Comparison of ENCODE assay signal across 22 mouse cellular contexts in genomic region chr6:6260917-6261316, GRCm38 (mm10). TPM values are rescaled to one million over a fixed set of nuclear protein-coding genes. Genes with fewer than 3 reads are reported as not detected.
DNase-seq lines count a peak whose midpoint lies in the region; ATAC-seq and TF ChIP-seq lines count a peak whose summit lies in the region.
"Had no signal": no experiment of that assay in that cellular context is flagged by ENCODE, and none has a peak within 500 bp of the region (broad histone marks: within the 10 kb centered on the region; RNA-seq: fewer than 3 reads in every experiment).

No protein-coding gene starts in this region.

- H3K27me3 ChIP-seq in kidney, postnatal 0 days (ENCODE audit: insufficient read depth, low read length), result no peaks in the 10 kb centered on the region
- no peaks in the 10 kb centered on the region for H3K27me3 ChIP-seq in embryonic facial prominence, embryonic 14.5 days (replicated peaks; ENCODE audit: control insufficient read depth, insufficient read depth, low read length)
- H3K27me3 ChIP-seq in limb, embryonic 12.5 days, result no peaks in the 10 kb centered on the region
- H3K27me3 ChIP-seq: hindbrain, embryonic 12.5 days; neural tube, embryonic 15.5 days; stomach, embryonic 15.5 days had no signal

- peak; percentile 24 for DNase-seq in kidney, postnatal 0 days (ENCODE audit: low spot score)
- no peak for DNase-seq in kidney, adult 18-20 months
- peak; percentile 74 for DNase-seq in embryonic facial prominence, embryonic 14.5 days (ENCODE audit: low spot score)
- DNase-seq in left cerebral cortex, postnatal 4 days, result no peak
- no peak for DNase-seq in heart, adult 11 months
- no peak for DNase-seq in B cell, adult 2 months
- DNase-seq: adrenal gland, postnatal 10 days; cerebellum, adult 8-10 months; gastrocnemius, postnatal 10 days; heart, adult 18-20 months; kidney, postnatal 14 days; right cerebral cortex, adult 18-20 months; right cerebral cortex, postnatal 4 days; thymus, postnatal 36 days had no signal

- ATAC-seq in kidney, postnatal 0 days (replicated peaks; ENCODE audit: low FRiP score, low read depth), result 0 out of 2 replicates have a peak, but pooled peaks have one; percentile 25
- peak; percentile 53 for ATAC-seq in embryonic facial prominence, embryonic 14.5 days (ENCODE audit: low read depth)
- ATAC-seq in limb, embryonic 12.5 days (ENCODE audit: insufficient number of reproducible peaks, insufficient read depth, low FRiP score, low TSS enrichment, low read depth), result peak; percentile 76
- ATAC-seq: forebrain, embryonic 14.5 days; intestine, postnatal 0 days had no signal

- H3K4me3 ChIP-seq in kidney, postnatal 0 days (replicated peaks; ENCODE audit: low read depth, low read length), result no peak overlapping the region
- H3K4me3 ChIP-seq in embryonic facial prominence, embryonic 14.5 days (ENCODE audit: low read depth, low read length), result no peak overlapping the region
- H3K4me3 ChIP-seq in limb, embryonic 12.5 days (replicated peaks), result no peak overlapping the region
- H3K4me3 ChIP-seq: erythroblast, embryonic 14.5 days; hindbrain, embryonic 12.5 days; neural tube, embryonic 15.5 days; stomach, embryonic 15.5 days had no signal

- no peaks in the 10 kb centered on the region for H3K9me3 ChIP-seq in kidney, postnatal 0 days (replicated peaks; ENCODE audit: low read length)
- no peaks in the 10 kb centered on the region for H3K9me3 ChIP-seq in embryonic facial prominence, embryonic 14.5 days (ENCODE audit: control insufficient read depth, low read length)
- H3K9me3 ChIP-seq in limb, embryonic 12.5 days, result no peaks in the 10 kb centered on the region
- H3K9me3 ChIP-seq: hindbrain, embryonic 12.5 days; neural tube, embryonic 15.5 days; stomach, embryonic 15.5 days had no signal

- no peaks in the 10 kb centered on the region for H3K4me1 ChIP-seq in kidney, postnatal 0 days (replicated peaks; ENCODE audit: insufficient read depth, low read length)
- no peaks in the 10 kb centered on the region for H3K4me1 ChIP-seq in embryonic facial prominence, embryonic 14.5 days (ENCODE audit: control insufficient read depth, insufficient read depth, low read length)
- H3K4me1 ChIP-seq in limb, embryonic 12.5 days (replicated peaks), result peaks cover 11% of the 10 kb centered on the region; the same call in 1 of the 2 replicates
- H3K4me1 ChIP-seq: hindbrain, embryonic 12.5 days; neural tube, embryonic 15.5 days; stomach, embryonic 15.5 days had no signal

- intact Hi-C loops in left cerebral cortex, postnatal 4 days (cut with DNase I), result no loop called here

- WGBS in kidney, postnatal 0 days, result 29% methylated on average over 4 of the region's 4 CpGs
- WGBS in embryonic facial prominence, embryonic 14.5 days, result 24% methylated on average over 4 of the region's 4 CpGs
- 20% methylated on average over 4 of the region's 4 CpGs for WGBS in limb, embryonic 12.5 days

- TF ChIP-seq CTCF in kidney, postnatal 0 days (IDR thresholded peaks at IDR 0.05; ENCODE audit: low read depth), result no peak

- no peak overlapping the region for H3K27ac ChIP-seq in kidney, postnatal 0 days
- no peak overlapping the region; the same call in 1 of the 2 replicates for H3K27ac ChIP-seq in embryonic facial prominence, embryonic 14.5 days (replicated peaks; ENCODE audit: low read depth, low read length)
- peak overlapping the region; percentile 57; the same call in 1 of the 2 replicates for H3K27ac ChIP-seq in limb, embryonic 12.5 days
- H3K27ac ChIP-seq: hindbrain, embryonic 12.5 days; neural tube, embryonic 15.5 days; stomach, embryonic 15.5 days had no signal

- no peak overlapping the region for H3K9ac ChIP-seq in kidney, postnatal 0 days (ENCODE audit: low read depth, low read length)
- no peak overlapping the region for H3K9ac ChIP-seq in embryonic facial prominence, embryonic 14.5 days (ENCODE audit: low read depth, low read length)
- H3K9ac ChIP-seq in limb, embryonic 12.5 days (replicated peaks), result no peak overlapping the region
- H3K9ac ChIP-seq: hindbrain, embryonic 12.5 days; neural tube, embryonic 15.5 days; stomach, embryonic 15.5 days had no signal

- H3K4me2 ChIP-seq in kidney, postnatal 0 days (ENCODE audit: low read length), result no peak overlapping the region
- no peak overlapping the region for H3K4me2 ChIP-seq in embryonic facial prominence, embryonic 14.5 days (ENCODE audit: low read depth, low read length)
- H3K4me2 ChIP-seq in limb, embryonic 12.5 days, result no peak overlapping the region
- H3K4me2 ChIP-seq: hindbrain, embryonic 12.5 days; midbrain, embryonic 11.5 days; neural tube, embryonic 15.5 days; stomach, embryonic 15.5 days had no signal

- no peaks in the 10 kb centered on the region for H3K36me3 ChIP-seq in kidney, postnatal 0 days (ENCODE audit: insufficient read depth, low read length)
- H3K36me3 ChIP-seq in embryonic facial prominence, embryonic 14.5 days (ENCODE audit: control insufficient read depth, insufficient read depth, low read length), result no peaks in the 10 kb centered on the region
- H3K36me3 ChIP-seq in limb, embryonic 12.5 days, result no peaks in the 10 kb centered on the region
- H3K36me3 ChIP-seq: hindbrain, embryonic 12.5 days; neural tube, embryonic 15.5 days; stomach, embryonic 15.5 days had no signal

RNA-seq across cellular contexts. Expression of gene Slc25a13, which starts 43.9 kb away (rescaled TPM):
- polyA plus RNA-seq in kidney, postnatal 0 days (2015; fragmentation: Nextera tagmentation; extraction: Ambion mirVana), result 55.2 and 59.0 TPM in 2 replicates
- polyA plus RNA-seq in embryonic facial prominence, embryonic 14.5 days (2014; fragmentation: Nextera tagmentation; extraction: Ambion mirVana), result 16.9 and 18.1 TPM in 2 replicates
- polyA plus RNA-seq in limb, embryonic 12.5 days (2016; fragmentation: Nextera tagmentation; extraction: Ambion mirVana), result 38.1 and 42.3 TPM in 2 replicates
- 1 to 10 TPM; 2.4 to 2.5 TPM for total RNA-seq in left cerebral cortex, postnatal 4 days (2021)

Comparison
In these comparisons a context has a peak if more than half of its experiments do, and no peak if none do; other contexts are left out.
1. DNase-seq: peak in kidney, postnatal 0 days (single experiment) and embryonic facial prominence, embryonic 14.5 days (single experiment); none in kidney, adult 18-20 months (single experiment), left cerebral cortex, postnatal 4 days (single experiment), heart, adult 11 months (single experiment) and B cell, adult 2 months (0 of 2).
2. ATAC-seq: peak in every context shown above with its lines; median percentile 76 in limb, embryonic 12.5 days; 53 in embryonic facial prominence, embryonic 14.5 days; 25 in kidney, postnatal 0 days.